19 mouse cellular contexts compared by ENCODE assay signal in the genomic region with DNA sequence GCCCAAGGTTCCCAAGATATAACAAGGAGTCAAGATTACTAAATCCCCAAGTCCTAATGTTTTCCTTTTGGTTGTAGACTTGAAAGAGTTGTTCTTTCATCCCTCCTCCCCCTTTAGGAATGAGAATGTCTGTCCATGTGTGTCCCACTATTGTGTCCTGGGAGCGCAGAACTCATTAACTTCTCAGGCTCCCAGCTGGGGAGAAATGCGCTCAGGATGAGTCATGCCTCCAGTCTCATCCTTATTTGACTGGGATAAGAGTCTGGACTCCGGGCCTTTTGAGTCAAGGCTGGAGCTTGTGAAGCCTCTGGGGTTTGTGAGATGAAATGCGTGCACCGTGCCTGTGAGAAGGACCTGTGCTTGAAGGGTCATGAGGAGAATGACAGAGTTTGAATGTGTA.
A peak's percentile ranks its signal among the peaks of the same experiment; 100 is the strongest.
DNase-seq lines count a peak whose midpoint lies in the region; ATAC-seq and TF ChIP-seq lines count a peak whose summit lies in the region.
"Had no signal": no experiment of that assay in that cellular context is flagged by ENCODE, and none has a peak within 500 bp of the region (broad histone marks: within the 10 kb centered on the region; RNA-seq: fewer than 3 reads in every experiment).

No protein-coding gene starts in this region.

- no peaks in the 10 kb centered on the region for H3K9me3 ChIP-seq in heart, embryonic 12.5 days (replicated peaks)
- no peaks in the 10 kb centered on the region for H3K9me3 ChIP-seq in intestine, embryonic 16.5 days (ENCODE audit: control insufficient read depth, low read length)
- no peaks in the 10 kb centered on the region for H3K9me3 ChIP-seq in kidney, embryonic 15.5 days (replicated peaks)
- H3K9me3 ChIP-seq: limb, embryonic 15.5 days; midbrain, embryonic 12.5 days had no signal

- H3K9ac ChIP-seq in heart, embryonic 12.5 days, result no peak overlapping the region
- H3K9ac ChIP-seq in intestine, embryonic 16.5 days (ENCODE audit: low read depth, low read length), result no peak overlapping the region
- H3K9ac ChIP-seq in kidney, embryonic 15.5 days, result no peak overlapping the region
- H3K9ac ChIP-seq: forebrain, postnatal 0 days; limb, embryonic 15.5 days; liver, postnatal 0 days; midbrain, embryonic 12.5 days had no signal

- no peaks in the 10 kb centered on the region for H3K36me3 ChIP-seq in heart, embryonic 12.5 days
- no peaks in the 10 kb centered on the region for H3K36me3 ChIP-seq in intestine, embryonic 16.5 days (ENCODE audit: control insufficient read depth, insufficient read depth, low read length)
- no peaks in the 10 kb centered on the region for H3K36me3 ChIP-seq in kidney, embryonic 15.5 days
- H3K36me3 ChIP-seq: G1E; limb, embryonic 15.5 days; midbrain, embryonic 12.5 days had no signal

- H3K4me3 ChIP-seq in heart, embryonic 12.5 days, result no peak overlapping the region
- no peak overlapping the region for H3K4me3 ChIP-seq in embryonic fibroblast, embryonic 13.5 days (ENCODE audit: insufficient read depth, low read length)
- no peak overlapping the region for H3K4me3 ChIP-seq in intestine, embryonic 16.5 days (ENCODE audit: low read length)
- no peak overlapping the region for H3K4me3 ChIP-seq in kidney, embryonic 15.5 days (replicated peaks)
- H3K4me3 ChIP-seq: erythroblast, embryonic 14.5 days; limb, embryonic 15.5 days; midbrain, embryonic 12.5 days had no signal

- ATAC-seq in heart, embryonic 12.5 days (ENCODE audit: insufficient number of reproducible peaks, low FRiP score), result no peak
- ATAC-seq in intestine, embryonic 16.5 days, result 0 out of 2 replicates have a peak, but pooled peaks have one; percentile 40
- ATAC-seq in kidney, embryonic 15.5 days (replicated peaks; ENCODE audit: low FRiP score), result no peak
- ATAC-seq: activated CD4-positive, CD25-positive, alpha-beta regulatory T cell, adult 4 months; forebrain, postnatal 0 days; liver, postnatal 0 days had no signal

- WGBS in heart, embryonic 12.5 days, result 65% methylated on average over 5 of the region's 5 CpGs
- 59% methylated on average over 5 of the region's 5 CpGs for WGBS in intestine, embryonic 16.5 days
- WGBS in kidney, embryonic 15.5 days, result 85% methylated on average over 5 of the region's 5 CpGs

- H3K4me2 ChIP-seq in heart, embryonic 12.5 days, result no peak overlapping the region
- no peak overlapping the region for H3K4me2 ChIP-seq in intestine, embryonic 16.5 days (ENCODE audit: low read depth, low read length)
- no peak overlapping the region for H3K4me2 ChIP-seq in kidney, embryonic 15.5 days
- H3K4me2 ChIP-seq: limb, embryonic 15.5 days; midbrain, embryonic 12.5 days had no signal

- no peak overlapping the region for H3K27ac ChIP-seq in heart, embryonic 12.5 days (ENCODE audit: poor library complexity, severe bottlenecking)
- H3K27ac ChIP-seq in embryonic fibroblast, embryonic 13.5 days (ENCODE audit: insufficient read depth, low read length), result peak overlapping the region; percentile 56
- H3K27ac ChIP-seq in intestine, embryonic 16.5 days (ENCODE audit: low read length), result no peak overlapping the region
- H3K27ac ChIP-seq in kidney, embryonic 15.5 days, result no peak overlapping the region
- H3K27ac ChIP-seq: limb, embryonic 15.5 days; midbrain, embryonic 12.5 days had no signal

- peak; percentile 16 for DNase-seq in heart, adult 8-10 months (ENCODE audit: low spot score)
- DNase-seq in ZHBTc4 (ENCODE audit: low read depth, low spot score), result peak; percentile 43
- DNase-seq in T-cell, adult 2 months (ENCODE audit: low spot score), result no peak
- DNase-seq: cerebellum, adult 9-11 months; forebrain, postnatal 0 days; gastrocnemius, postnatal 10 days; kidney, postnatal 10 days; liver, postnatal 0 days; lung, postnatal 4 days; thymus, adult 18-20 months had no signal

- no peak for TF ChIP-seq POLR2A in embryonic fibroblast, embryonic 13.5 days (IDR thresholded peaks at IDR 0.05; ENCODE audit: low read depth, low read length)

- no peaks in the 10 kb centered on the region for H3K4me1 ChIP-seq in heart, embryonic 12.5 days (replicated peaks)
- no peaks in the 10 kb centered on the region for H3K4me1 ChIP-seq in embryonic fibroblast, embryonic 13.5 days (ENCODE audit: control insufficient read depth, insufficient read depth, low read length)
- H3K4me1 ChIP-seq in intestine, embryonic 16.5 days (ENCODE audit: control insufficient read depth, insufficient read depth, low read length), result peaks cover 5% of the 10 kb centered on the region
- no peaks in the 10 kb centered on the region for H3K4me1 ChIP-seq in kidney, embryonic 15.5 days
- H3K4me1 ChIP-seq: limb, embryonic 15.5 days; midbrain, embryonic 12.5 days had no signal

- H3K27me3 ChIP-seq in heart, embryonic 12.5 days (replicated peaks), result no peaks in the 10 kb centered on the region
- no peaks in the 10 kb centered on the region for H3K27me3 ChIP-seq in intestine, embryonic 16.5 days (replicated peaks; ENCODE audit: control insufficient read depth, insufficient read depth, low read length)
- H3K27me3 ChIP-seq in kidney, embryonic 15.5 days, result no peaks in the 10 kb centered on the region
- H3K27me3 ChIP-seq: limb, embryonic 15.5 days; midbrain, embryonic 12.5 days had no signal

- TF ChIP-seq CTCF in embryonic fibroblast, embryonic 13.5 days (IDR thresholded peaks at IDR 0.05; ENCODE audit: borderline replicate concordance, insufficient read depth, low read length), result no peak
